Mouse (Mus musculus) C2C12 (cell line): Measurements from ENCODE around the gene Zfp777. TPM values are rescaled to one million over a fixed set of nuclear protein-coding genes. Genes with fewer than 3 reads are reported as not detected.

Source experiments
- H3K27me3 ChIP-seq: one replicate; pipeline ENCODE4 v1.6.1; 2011; ENCODE audit not compliant: control insufficient read depth, insufficient read depth, insufficient read length
- H3K36me3 ChIP-seq: one replicate; pipeline ENCODE4 v1.6.1; 2011; ENCODE audit not compliant: control insufficient read depth, insufficient read depth
- H3K4me3 ChIP-seq: one replicate; pipeline ENCODE4 v1.5.1; 2011; ENCODE audit warnings: mild to moderate bottlenecking, control low read depth; ENCODE audit not compliant: poor library complexity, insufficient read depth, severe bottlenecking
- H3K79me2 ChIP-seq: one replicate; pipeline ENCODE4 v1.6.1; 2011; ENCODE audit not compliant: control insufficient read depth, insufficient read depth
- H3K79me3 ChIP-seq: one replicate; pipeline ENCODE4 v1.6.1; 2011; ENCODE audit warnings: low read depth, control low read depth
- H3ac ChIP-seq: one replicate; pipeline ENCODE3; 2011; ENCODE audit warnings: low read depth; ENCODE audit not compliant: control insufficient read depth, insufficient read length
- CEBPB ChIP-seq: IDR thresholded peaks from one replicate; pipeline ENCODE4 v1.6.1; 2011; ENCODE audit warnings: low read depth, mild to moderate bottlenecking, control low read depth, moderate library complexity
- CTCF ChIP-seq: IDR thresholded peaks from one replicate; pipeline ENCODE4 v1.5.1; 2011; ENCODE audit not compliant: control insufficient read depth, insufficient read depth, insufficient read length
- FOSL1 ChIP-seq: IDR thresholded peaks from one replicate; pipeline ENCODE4 v1.8.0; 2011; ENCODE audit warnings: mild to moderate bottlenecking, low read length; ENCODE audit not compliant: poor library complexity, insufficient read depth, severe bottlenecking
- MAX ChIP-seq: IDR thresholded peaks from one replicate; pipeline ENCODE4 v1.6.1; 2011; ENCODE audit warnings: mild to moderate bottlenecking, control low read depth
- MYOD1 ChIP-seq: IDR thresholded peaks from one replicate; pipeline ENCODE4 v1.6.1; 2011; ENCODE audit warnings: low read depth; ENCODE audit not compliant: control insufficient read depth, insufficient read length
- MYOG ChIP-seq: IDR thresholded peaks from one replicate; pipeline ENCODE4 v1.6.1; 2011; ENCODE audit not compliant: control insufficient read depth, insufficient read length; ENCODE audit errors: extremely low read depth
- USF1 ChIP-seq: IDR thresholded peaks from one replicate; pipeline ENCODE4 v1.6.1; 2011; ENCODE audit warnings: low read depth, mild to moderate bottlenecking, control low read depth, moderate library complexity
- polyA plus RNA-seq: library from polyadenylated mRNA; unstranded; fragments of >200 nt; fragmentation: generic; extraction: Trizol; gene quantifications from one replicate; pipeline ENCODE4 v1.2.1, GENCODE M21; 2012; ENCODE audit warnings: missing spikeins

Zfp777 gene
- polyA plus RNA-seq, 1 experiment, result 18.4 TPM

- no peak overlapping the region for H3K4me3 ChIP-seq
- no peak overlapping the region for H3ac ChIP-seq
- no peaks in the 10 kb centered on the region for H3K27me3 ChIP-seq
- H3K79me2 ChIP-seq, result no peaks in the 10 kb centered on the region
- TF ChIP-seq CEBPB (no peak), MAX (no peak), USF1 (no peak), FOSL1 (no peak), MYOD1 (no peak), CTCF (no peak), MYOG (no peak)
- no peaks in the 10 kb centered on the region for H3K79me3 ChIP-seq
- peaks cover 50% of the 10 kb centered on the region for H3K36me3 ChIP-seq
These were observed 26.0 kb downstream of the Zfp777 start for GRCm38 (mm10) chr6:48022672-48023071.

- H3K4me3 ChIP-seq, result no peak overlapping the region
- no peak for TF ChIP-seq FOSL1
- TF ChIP-seq CTCF, result no peak
- no peak for TF ChIP-seq MYOD1
- TF ChIP-seq USF1, result no peak
- no peak for TF ChIP-seq CEBPB
- no peak for TF ChIP-seq MYOG
- TF ChIP-seq MAX, result no peak
- H3K27me3 ChIP-seq, result no peaks in the 10 kb centered on the region
- H3K79me3 ChIP-seq, result no peaks in the 10 kb centered on the region
- no peaks in the 10 kb centered on the region for H3K79me2 ChIP-seq
- H3ac ChIP-seq, result no peak overlapping the region
- H3K36me3 ChIP-seq, result peaks cover 41% of the 10 kb centered on the region
These were observed 27.0 kb downstream of the Zfp777 start for GRCm38 (mm10) chr6:48021678-48022077.

- H3K79me2 ChIP-seq, result no peaks in the 10 kb centered on the region
- H3K79me3 ChIP-seq, result no peaks in the 10 kb centered on the region
- H3ac ChIP-seq, result no peak overlapping the region
- H3K36me3 ChIP-seq, result peaks cover 24% of the 10 kb centered on the region
- H3K4me3 ChIP-seq, result no peak overlapping the region
- H3K27me3 ChIP-seq, result no peaks in the 10 kb centered on the region
- TF ChIP-seq CTCF (no peak), MAX (no peak), MYOD1 (no peak), CEBPB (no peak), FOSL1 (no peak), MYOG (no peak), USF1 (no peak)
These were observed 28.7 kb downstream of the Zfp777 start for GRCm38 (mm10) chr6:48020006-48020405.

- H3K79me3 ChIP-seq, result no peaks in the 10 kb centered on the region
- no peaks in the 10 kb centered on the region for H3K27me3 ChIP-seq
- H3K79me2 ChIP-seq, result no peaks in the 10 kb centered on the region
- H3ac ChIP-seq, result no peak overlapping the region
- TF ChIP-seq USF1 (no peak), CEBPB (no peak), MYOD1 (no peak), MAX (no peak), FOSL1 (no peak)
- H3K4me3 ChIP-seq, result no peak overlapping the region
- no peaks in the 10 kb centered on the region for H3K36me3 ChIP-seq
These were observed 31.9 kb downstream of the Zfp777 start for GRCm38 (mm10) chr6:48016841-48017240.

GRCm38 (mm10) chr6:48016090-48016521, 32.6 kb downstream of the Zfp777 start:
- Histone ChIP-seq H3K4me3 (no peak overlapping the region), H3K79me3 (no peaks in the 10 kb centered on the region), H3ac (no peak overlapping the region), H3K79me2 (no peaks in the 10 kb centered on the region), H3K36me3 (no peaks in the 10 kb centered on the region), H3K27me3 (no peaks in the 10 kb centered on the region)
- TF ChIP-seq USF1 (no peak), CTCF (peak; percentile 52)

GRCm38 (mm10) chr6:48010727-48011126, 38.0 kb downstream of the Zfp777 start:
- no peaks in the 10 kb centered on the region for H3K36me3 ChIP-seq
- H3K79me2 ChIP-seq, result no peaks in the 10 kb centered on the region
- H3K79me3 ChIP-seq, result no peaks in the 10 kb centered on the region
- H3ac ChIP-seq, result no peak overlapping the region
- H3K4me3 ChIP-seq, result no peak overlapping the region
- TF ChIP-seq FOSL1, result no peak
- TF ChIP-seq USF1, result no peak
- no peak for TF ChIP-seq MYOD1
- no peak for TF ChIP-seq CEBPB
- TF ChIP-seq MYOG, result no peak
- TF ChIP-seq MAX, result no peak
- no peak for TF ChIP-seq CTCF
- H3K27me3 ChIP-seq, result no peaks in the 10 kb centered on the region
